Mouse (Mus musculus) adrenal gland, postnatal 4 days (tissue): ENCODE results near the gene Best1. TPM values are rescaled to one million over a fixed set of nuclear protein-coding genes. Genes with fewer than 3 reads are reported as not detected.
A peak's percentile ranks its signal among the peaks of the same experiment; 100 is the strongest.
"Not testable (repeated sequence)": the region's sequence is repeated elsewhere in the genome, so short reads cannot be mapped to it uniquely, and the experiment has no call there.

Source experiments
- DNase-seq, 2 experiments: peaks; one replicate each; pipeline ENCODE4 v3.0.0; 2021 to 2022; ENCODE audit warnings: low spot score in 2 of 2, mixed read lengths in 2 of 2
- total RNA-seq, 2 experiments: library from RNA; stranded (reverse); gene quantifications; 2 replicates each; pipeline ENCODE4 v1.2.3; 2021

Gene Best1
- total RNA-seq, 2 experiments from 2014 or later, result 0.71 to 2.2 TPM

GRCm38 (mm10) chr19:9992011-9992958, 9.1 kb downstream of the Best1 start:
- no peak for DNase-seq

GRCm38 (mm10) chr19:9991304-9991703, 10.1 kb downstream of the Best1 start:
- DNase-seq, result peak; percentile 56 to 70

- DNase-seq, result no peak
These were observed 11.6 kb downstream of the Best1 start for GRCm38 (mm10) chr19:9989884-9990256.

- DNase-seq, result no peak
These were observed 12.1 kb downstream of the Best1 start for GRCm38 (mm10) chr19:9989171-9989883.

GRCm38 (mm10) chr19:9987593-9987992, 13.8 kb downstream of the Best1 start:
- no peak for DNase-seq

- DNase-seq, result no peak
These were observed 14.2 kb downstream of the Best1 start for GRCm38 (mm10) chr19:9987192-9987591.

- no peak for DNase-seq
These were observed 15.5 kb downstream of the Best1 start for GRCm38 (mm10) chr19:9985900-9986421.

- DNase-seq, result no peak
These were observed 16.1 kb downstream of the Best1 start for GRCm38 (mm10) chr19:9985190-9985899.

- no peak for DNase-seq
These were observed 17.1 kb downstream of the Best1 start for GRCm38 (mm10) chr19:9984111-9985055.

- DNase-seq, result peak in 1 of 2 experiments; percentile 29
These were observed 18.4 kb downstream of the Best1 start for GRCm38 (mm10) chr19:9982852-9983542.

- DNase-seq, result peak; percentile 89 to 91
These were observed 19.1 kb downstream of the Best1 start for GRCm38 (mm10) chr19:9982151-9982851.

GRCm38 (mm10) chr19:9981621-9982020, 19.8 kb downstream of the Best1 start:
- DNase-seq, result no peak

GRCm38 (mm10) chr19:9980258-9980657, 21.2 kb downstream of the Best1 start, which contains the start of gene Fth1:
Fth1 (plus strand) TSS chr19:9980598.
- DNase-seq, result no peak

GRCm38 (mm10) chr19:9979156-9979555, 22.3 kb downstream of the Best1 start:
- no peak for DNase-seq

- DNase-seq, result peak in 1 of 2 experiments; percentile 57
These were observed 22.9 kb downstream of the Best1 start for GRCm38 (mm10) chr19:9978431-9978951.

- no peak for DNase-seq
These were observed 24.3 kb downstream of the Best1 start for GRCm38 (mm10) chr19:9977085-9977484.

- not testable (repeated sequence) for DNase-seq
These were observed 26.6 kb downstream of the Best1 start for GRCm38 (mm10) chr19:9974853-9975252.

- no peak for DNase-seq
These were observed 33.2 kb downstream of the Best1 start for GRCm38 (mm10) chr19:9968081-9968787.
